Mouse (Mus musculus) kidney, adult 2 months (tissue): ENCODE results near the gene Olfr429.

Source experiments
- CTCF ChIP-seq: fragments of 200-500 bp; conservative IDR thresholded peaks from 2 replicates; pipeline ENCODE4 v1.5.1; 2011; ENCODE audit warnings: low read depth, mild to moderate bottlenecking, control low read depth, low read length, moderate library complexity, mixed read lengths; ENCODE audit not compliant: insufficient read depth, insufficient read length
- POLR2A ChIP-seq: fragments of 200-500 bp; IDR thresholded peaks from one replicate; pipeline ENCODE4 v1.6.1; 2011; ENCODE audit warnings: low read depth, low read length, control low read depth

- TF ChIP-seq CTCF (no peak), POLR2A (no peak)
Observed at GRCm38 (mm10) chr1:174131217-174131616, 47.1 kb downstream of the Olfr429 start, which contains the start of gene Olfr424.
